Mouse (Mus musculus): ENCODE measurements at regions not wholly inside any gene's neighbourhood (a gene's known extent, or its start where the extent isn't known, plus 50 kb on each side); places are given as distances from the start of the nearest gene placed in this dataset.

DNA sequence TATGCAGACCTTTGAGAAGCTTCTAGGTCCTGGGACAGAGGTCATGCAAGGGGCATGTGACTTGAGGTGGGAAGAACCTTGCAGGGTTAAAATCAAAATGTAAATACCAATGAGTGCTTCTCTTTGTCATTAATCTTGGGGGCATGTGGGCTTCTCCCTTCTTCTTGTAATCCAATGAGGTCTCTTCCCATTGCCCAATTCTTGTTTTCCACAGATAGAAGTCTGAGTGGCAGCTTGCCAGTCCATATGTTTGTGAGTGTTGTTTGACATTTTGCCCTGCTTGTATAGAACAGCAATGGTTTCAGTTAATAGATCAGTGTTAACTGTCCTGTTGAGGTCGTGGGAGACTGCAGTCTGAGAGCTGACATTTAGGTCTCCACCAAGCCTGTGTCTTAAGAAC lies 237.5 kb upstream of the Ube2e2 start:
- H3K4me3 ChIP-seq (ENCODE audit: low read depth, low read length) = no peak overlapping the region
- WGBS = 50% methylated on average over 1 of the region's 1 CpGs
- no peaks in the 10 kb centered on the region for H3K27me3 ChIP-seq (ENCODE audit: control insufficient read depth, insufficient read depth, low read length)
- H3K36me3 ChIP-seq (ENCODE audit: control insufficient read depth, insufficient read depth, low read length) = no peaks in the 10 kb centered on the region
- TF ChIP-seq POLR2A (IDR thresholded peaks at IDR 0.05; ENCODE audit: low read depth, low read length) = no peak
- no peak for TF ChIP-seq CTCF (IDR thresholded peaks at IDR 0.05; ENCODE audit: extremely low read depth, insufficient read length, insufficient replicate concordance, low read depth, low read length)
- peaks cover 2% of the 10 kb centered on the region; the same call in 1 of the 2 replicates for H3K4me1 ChIP-seq (ENCODE audit: control insufficient read depth, insufficient read depth, insufficient read length, low read length)
- H3K27ac ChIP-seq (ENCODE audit: insufficient read depth, low read depth, low read length) = no peak overlapping the region

All from small intestine, adult 2 months (tissue).